Mouse (Mus musculus) cortical plate, adult 2 months (tissue): ENCODE data around the gene Rps7.

Experiments
- CTCF ChIP-seq: fragments of 200-500 bp; IDR thresholded peaks from 2 replicates; pipeline ENCODE4 v1.5.1; 2011; ENCODE audit warnings: mild to moderate bottlenecking, control low read depth, low read length; ENCODE audit not compliant: insufficient read depth; ENCODE audit errors: extremely low read depth
- POLR2A ChIP-seq: fragments of 200-500 bp; IDR thresholded peaks from 2 replicates; pipeline ENCODE4 v1.6.1; 2011; ENCODE audit warnings: mild to moderate bottlenecking, low read length, control low read depth; ENCODE audit not compliant: insufficient read depth; ENCODE audit errors: extremely low read depth

GRCm38 (mm10) chr12:28598110-28598509, 37.6 kb downstream of the Rps7 start:
- no peak for TF ChIP-seq POLR2A
- no peak for TF ChIP-seq CTCF
